Mouse (Mus musculus) testis, adult 2 months (tissue): ENCODE data around the gene Arhgef3.

Experiments used
- CTCF ChIP-seq: fragments of 200-500 bp; IDR thresholded peaks from 2 replicates; pipeline ENCODE4 v1.5.1; 2012; ENCODE audit warnings: low read depth, mild to moderate bottlenecking, inconsistent platforms, low read length, moderate library complexity; ENCODE audit not compliant: control insufficient read depth, insufficient read depth, insufficient replicate concordance
- POLR2A ChIP-seq: fragments of 200-500 bp; IDR thresholded peaks from 2 replicates; pipeline ENCODE4 v1.6.1; 2012; ENCODE audit warnings: low read depth, mild to moderate bottlenecking, inconsistent platforms, low read length, moderate library complexity; ENCODE audit not compliant: control insufficient read depth

DNA sequence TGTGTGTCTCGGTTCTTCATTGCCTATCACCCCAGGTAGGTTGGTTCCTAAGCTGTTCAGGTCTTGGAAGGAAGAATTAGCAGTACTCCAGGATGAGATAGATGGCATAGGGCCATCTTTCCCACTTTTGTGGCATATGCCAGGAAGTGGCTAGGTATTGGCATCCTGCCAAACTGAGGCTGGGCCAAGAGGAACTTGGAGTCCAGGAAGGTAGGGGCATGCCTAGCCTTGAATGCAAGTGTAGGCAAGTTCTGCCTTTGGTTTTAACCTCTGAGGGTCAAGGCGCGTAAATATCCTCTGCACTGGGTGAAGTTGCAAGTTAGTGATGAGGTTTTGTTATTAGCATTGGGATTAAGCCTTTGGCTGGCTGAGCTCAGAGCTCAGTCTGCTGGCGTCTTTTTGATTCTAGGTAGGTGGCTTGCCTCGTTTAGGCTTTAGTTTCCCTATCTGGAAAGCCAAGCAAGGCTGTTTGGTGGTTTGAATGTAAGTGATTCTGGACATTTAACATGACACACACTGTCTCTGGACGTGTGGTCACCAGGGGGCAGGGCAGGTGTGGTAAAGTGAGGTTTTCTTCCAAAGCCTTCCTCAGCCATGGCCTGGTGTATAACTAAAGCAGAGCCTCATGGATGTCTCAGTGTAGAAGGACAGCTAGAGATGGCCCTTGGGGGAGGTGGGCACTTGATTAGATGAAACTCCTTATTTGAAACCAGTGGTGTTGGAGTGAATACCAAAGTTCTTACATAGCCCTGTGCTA is 5.8 kb upstream of the Arhgef3 start:
- TF ChIP-seq POLR2A (no peak), CTCF (no peak)
